Mouse (Mus musculus): ENCODE measurements around the gene Lypd5. TPM values are rescaled to one million over a fixed set of nuclear protein-coding genes. Genes with fewer than 3 reads are reported as not detected.

The Lypd5 gene
- polyA plus RNA-seq, 1 experiment from 2014 or later: not detected

DNA sequence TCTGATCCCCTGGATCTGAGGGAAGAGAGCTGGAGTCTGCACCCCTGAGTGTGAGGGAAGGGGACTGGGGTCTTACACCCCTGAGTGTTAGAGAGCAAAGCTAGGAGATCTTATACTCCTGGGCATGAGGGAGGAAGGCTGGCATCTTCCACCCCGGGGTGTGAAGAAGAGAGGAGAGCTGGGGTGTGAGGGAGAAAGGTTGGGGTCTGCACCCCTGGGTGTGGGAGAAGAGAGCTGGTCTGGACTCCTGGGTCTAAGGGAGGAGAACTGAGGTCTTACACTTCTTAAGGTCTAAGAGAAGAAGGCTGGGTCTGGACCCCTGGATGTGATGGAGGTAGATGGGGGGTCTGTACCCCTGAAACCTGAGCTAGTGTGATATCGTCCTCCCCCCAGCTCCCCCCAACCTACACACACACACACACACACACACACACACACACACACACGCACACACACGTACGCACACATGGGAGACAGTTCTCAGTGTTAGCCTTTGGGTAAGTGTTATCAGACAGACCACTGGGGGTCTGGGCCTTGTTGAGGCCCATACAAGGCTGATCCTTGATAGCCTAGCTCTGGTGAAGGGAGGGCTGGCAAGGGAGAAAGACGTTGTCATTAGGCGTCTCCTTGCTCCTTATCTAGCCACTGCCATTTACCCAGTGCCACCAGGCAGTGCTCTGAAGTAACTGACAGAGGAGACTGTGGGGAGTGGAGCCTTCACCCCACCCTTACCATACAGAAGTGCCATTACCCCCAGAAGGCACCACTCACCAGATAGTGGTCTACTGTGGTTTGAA lies 22.2 kb downstream of the Lypd5 start:
- 74% methylated on average over 7 of the region's 7 CpGs for WGBS
- TF ChIP-seq CTCF (IDR thresholded peaks at IDR 0.05; ENCODE audit: low read depth): no peak
- no peak overlapping the region for H3K4me2 ChIP-seq (ENCODE audit: low read length)

DNA sequence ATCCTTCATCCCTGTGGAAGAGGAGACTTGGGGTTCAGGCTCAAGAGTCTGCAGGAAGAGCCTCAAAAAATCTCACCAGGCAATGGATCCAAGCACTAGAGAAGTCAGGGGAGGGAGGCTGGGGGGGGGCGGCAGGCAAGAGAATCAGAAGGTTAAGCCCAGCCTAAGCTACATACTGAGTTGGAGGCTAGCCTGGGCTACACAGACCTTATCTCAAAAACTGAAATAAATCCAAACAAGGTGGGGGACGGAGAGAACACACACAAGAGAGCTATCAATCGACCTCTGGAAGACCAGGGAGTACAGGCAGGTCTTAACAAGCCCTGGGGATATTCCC lies 22.8 kb downstream of the Lypd5 start:
- Histone ChIP-seq H3K36me3 (ENCODE audit: insufficient read depth, low read length) (no peaks in the 10 kb centered on the region), H3K27ac (no peak overlapping the region), H3K9me3 (replicated peaks; ENCODE audit: low read length) (no peaks in the 10 kb centered on the region), H3K9ac (ENCODE audit: low read depth, low read length) (no peak overlapping the region), H3K27me3 (ENCODE audit: insufficient read depth, low read length) (no peaks in the 10 kb centered on the region), H3K4me1 (replicated peaks; ENCODE audit: insufficient read depth, low read length) (no peaks in the 10 kb centered on the region), H3K4me2 (ENCODE audit: low read length) (no peak overlapping the region), H3K4me3 (replicated peaks; ENCODE audit: low read depth, low read length) (no peak overlapping the region)
- DNase-seq (ENCODE audit: low spot score) (no peak), ATAC-seq (replicated peaks; ENCODE audit: low FRiP score, low read depth) (no peak)
- no peak for TF ChIP-seq CTCF (IDR thresholded peaks at IDR 0.05; ENCODE audit: low read depth)
- 62% methylated on average over 3 of the region's 3 CpGs for WGBS

More for the DNA sequence above, 22.2 kb downstream of the Lypd5 start:
- H3K27ac ChIP-seq: no peak overlapping the region
- H3K4me3 ChIP-seq (replicated peaks; ENCODE audit: low read depth, low read length): 0 out of 2 replicates have a peak overlapping the region, but pooled peaks have one; percentile 1
- DNase-seq (ENCODE audit: low spot score) (no peak), ATAC-seq (replicated peaks; ENCODE audit: low FRiP score, low read depth) (no peak)
- no peak overlapping the region for H3K9ac ChIP-seq (ENCODE audit: low read depth, low read length)
- H3K4me1 ChIP-seq (replicated peaks; ENCODE audit: insufficient read depth, low read length): no peaks in the 10 kb centered on the region
- no peaks in the 10 kb centered on the region for H3K9me3 ChIP-seq (replicated peaks; ENCODE audit: low read length)
- no peaks in the 10 kb centered on the region for H3K36me3 ChIP-seq (ENCODE audit: insufficient read depth, low read length)
- no peaks in the 10 kb centered on the region for H3K27me3 ChIP-seq (ENCODE audit: insufficient read depth, low read length)

DNA sequence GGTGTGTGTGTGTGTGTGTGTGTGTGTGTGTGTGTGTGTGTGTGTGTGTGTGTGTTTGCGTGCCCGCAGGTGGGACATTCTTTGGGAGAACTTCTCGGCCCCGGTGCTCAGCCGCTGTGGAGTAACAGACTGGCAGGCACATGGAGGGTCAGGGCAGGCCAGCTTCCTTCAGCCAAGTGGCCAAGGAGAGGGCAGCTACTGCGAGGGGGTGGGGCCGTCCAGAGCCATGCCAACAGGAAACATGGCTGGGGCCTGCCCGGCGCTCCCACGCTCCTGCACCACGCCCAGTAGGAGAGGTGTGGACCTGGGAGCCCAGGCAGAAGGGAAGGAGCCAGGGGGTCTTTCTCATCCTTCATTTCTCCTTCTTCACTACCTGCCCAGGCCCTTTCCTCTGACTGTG lies 23.3 kb downstream of the Lypd5 start:
- H3K4me2 ChIP-seq (ENCODE audit: low read length): no peak overlapping the region
- 61% methylated on average over 11 of the region's 11 CpGs for WGBS
- H3K4me1 ChIP-seq (replicated peaks; ENCODE audit: insufficient read depth, low read length): peaks cover 5% of the 10 kb centered on the region; the same call in 1 of the 2 replicates
- no peak for TF ChIP-seq CTCF (IDR thresholded peaks at IDR 0.05; ENCODE audit: low read depth)
- H3K9ac ChIP-seq (ENCODE audit: low read depth, low read length): no peak overlapping the region
- no peaks in the 10 kb centered on the region for H3K36me3 ChIP-seq (ENCODE audit: insufficient read depth, low read length)
- no peaks in the 10 kb centered on the region for H3K9me3 ChIP-seq (replicated peaks; ENCODE audit: low read length)
- no peak overlapping the region for H3K27ac ChIP-seq
- DNase-seq (ENCODE audit: low spot score): no peak
- no peak overlapping the region for H3K4me3 ChIP-seq (replicated peaks; ENCODE audit: low read depth, low read length)
- H3K27me3 ChIP-seq (ENCODE audit: insufficient read depth, low read length): no peaks in the 10 kb centered on the region
- no peak for ATAC-seq (replicated peaks; ENCODE audit: low FRiP score, low read depth)

DNA sequence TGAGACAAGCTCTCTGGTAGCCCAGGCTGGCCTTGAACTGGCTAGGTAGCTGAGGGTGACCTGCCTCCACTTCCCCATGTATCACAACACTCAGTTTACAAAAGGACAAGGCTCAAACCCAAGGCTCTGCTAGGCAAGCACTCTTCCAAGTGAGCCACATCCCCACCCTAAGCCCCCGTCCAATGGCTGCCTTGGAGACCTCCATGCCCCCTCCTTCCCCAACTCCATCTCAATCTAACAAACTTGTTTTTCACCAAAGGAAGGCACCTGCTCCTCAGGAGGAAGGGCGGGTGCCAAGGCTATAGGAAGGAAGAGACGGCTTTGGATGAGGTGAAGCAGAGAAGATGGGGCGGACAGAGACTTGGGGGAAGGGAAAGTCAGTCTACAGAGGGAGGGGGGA lies 23.8 kb downstream of the Lypd5 start:
- H3K36me3 ChIP-seq (ENCODE audit: insufficient read depth, low read length): no peaks in the 10 kb centered on the region
- no peaks in the 10 kb centered on the region for H3K9me3 ChIP-seq (replicated peaks; ENCODE audit: low read length)
- no peak overlapping the region for H3K27ac ChIP-seq
- ATAC-seq (replicated peaks; ENCODE audit: low FRiP score, low read depth) (no peak), DNase-seq (ENCODE audit: low spot score) (no peak)
- no peak overlapping the region for H3K4me3 ChIP-seq (replicated peaks; ENCODE audit: low read depth, low read length)
- no peak overlapping the region for H3K9ac ChIP-seq (ENCODE audit: low read depth, low read length)
- no peak for TF ChIP-seq CTCF (IDR thresholded peaks at IDR 0.05; ENCODE audit: low read depth)
- 65% methylated on average over 4 of the region's 4 CpGs for WGBS
- H3K4me2 ChIP-seq (ENCODE audit: low read length): no peak overlapping the region
- H3K27me3 ChIP-seq (ENCODE audit: insufficient read depth, low read length): no peaks in the 10 kb centered on the region
- peaks cover 7% of the 10 kb centered on the region; the same call in 1 of the 2 replicates for H3K4me1 ChIP-seq (replicated peaks; ENCODE audit: insufficient read depth, low read length)

DNA sequence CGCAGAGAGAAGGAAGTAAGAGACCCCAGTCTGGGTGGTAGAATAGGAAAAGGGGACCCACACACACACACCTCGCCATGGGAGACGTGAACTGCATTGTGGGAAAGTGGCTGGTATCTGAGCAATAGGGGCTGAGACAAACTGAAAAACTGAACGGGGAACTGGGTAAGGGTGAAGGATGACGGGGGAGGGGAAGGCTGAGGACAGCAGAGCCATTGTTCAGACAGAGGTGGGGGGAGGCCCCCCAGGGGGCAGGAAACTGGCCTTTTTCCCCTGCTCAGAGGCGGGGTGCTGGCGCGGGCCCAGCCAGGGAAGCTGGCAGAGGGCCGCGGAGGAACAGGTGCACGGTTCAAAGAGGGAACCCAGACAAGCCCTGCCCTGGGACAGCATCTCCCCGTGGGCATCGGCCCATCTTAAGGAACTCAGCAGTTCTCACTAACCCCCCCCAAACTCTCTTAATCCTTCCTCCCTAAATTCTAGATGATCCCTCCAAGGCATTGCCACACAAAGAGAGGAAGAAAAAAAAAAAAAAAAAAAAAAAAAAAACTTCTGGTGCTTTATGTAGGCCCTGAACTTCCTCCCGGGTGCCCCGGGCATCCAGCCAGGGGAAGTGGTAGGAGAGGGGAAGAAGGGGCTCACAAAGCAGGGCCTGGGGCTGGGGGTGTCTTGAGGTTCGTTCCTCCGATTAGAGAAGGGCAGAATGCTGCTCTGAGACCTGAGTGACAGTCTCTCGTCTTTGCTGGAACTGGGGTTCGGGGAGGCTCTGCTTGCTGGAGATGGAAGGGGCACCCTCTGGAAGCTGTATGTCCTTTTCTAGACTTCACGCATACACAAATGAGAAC lies 24.8 kb downstream of the Lypd5 start:
- H3K4me3 ChIP-seq (replicated peaks; ENCODE audit: low read depth, low read length): no peak overlapping the region
- no peak overlapping the region for H3K4me2 ChIP-seq (ENCODE audit: low read length)
- H3K27me3 ChIP-seq (ENCODE audit: insufficient read depth, low read length): no peaks in the 10 kb centered on the region
- H3K9me3 ChIP-seq (replicated peaks; ENCODE audit: low read length): no peaks in the 10 kb centered on the region
- H3K27ac ChIP-seq: peak overlapping the region; percentile 25; the same call in 1 of the 2 replicates
- WGBS: 40% methylated on average over 20 of the region's 20 CpGs
- H3K9ac ChIP-seq (ENCODE audit: low read depth, low read length): no peak overlapping the region
- peaks cover 7% of the 10 kb centered on the region; the same call in 1 of the 2 replicates for H3K4me1 ChIP-seq (replicated peaks; ENCODE audit: insufficient read depth, low read length)
- no peaks in the 10 kb centered on the region for H3K36me3 ChIP-seq (ENCODE audit: insufficient read depth, low read length)
- no peak for DNase-seq (ENCODE audit: low spot score)
- TF ChIP-seq CTCF (IDR thresholded peaks at IDR 0.05; ENCODE audit: low read depth): no peak
- ATAC-seq (replicated peaks; ENCODE audit: low FRiP score, low read depth): no peak

DNA sequence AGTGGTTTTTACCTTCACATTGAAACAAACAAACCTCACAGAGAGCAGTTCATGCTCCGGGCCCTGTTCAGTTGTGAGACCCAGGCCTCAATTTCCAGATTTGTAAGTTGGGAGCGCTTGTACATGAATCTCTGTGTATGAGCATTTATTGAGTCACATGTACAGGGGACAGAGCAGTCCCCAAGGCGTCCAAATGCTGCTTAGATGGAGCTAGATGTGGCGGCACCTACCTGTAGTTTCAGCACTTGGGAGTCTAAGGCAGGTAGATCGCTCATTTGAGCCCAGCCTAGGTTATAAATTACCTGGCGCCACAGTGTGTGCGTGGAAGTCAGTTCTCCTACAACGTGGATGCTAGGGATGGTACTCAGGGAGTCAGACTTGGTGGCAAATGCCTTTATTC lies 27.5 kb downstream of the Lypd5 start:
- H3K27me3 ChIP-seq (ENCODE audit: insufficient read depth, low read length): no peaks in the 10 kb centered on the region
- ATAC-seq (replicated peaks; ENCODE audit: low FRiP score, low read depth) (no peak), DNase-seq (ENCODE audit: low spot score) (no peak)
- no peak overlapping the region for H3K27ac ChIP-seq
- WGBS: 86% methylated on average over 8 of the region's 8 CpGs
- no peaks in the 10 kb centered on the region for H3K36me3 ChIP-seq (ENCODE audit: insufficient read depth, low read length)
- no peak overlapping the region for H3K9ac ChIP-seq (ENCODE audit: low read depth, low read length)
- no peak for TF ChIP-seq CTCF (IDR thresholded peaks at IDR 0.05; ENCODE audit: low read depth)
- no peaks in the 10 kb centered on the region for H3K9me3 ChIP-seq (replicated peaks; ENCODE audit: low read length)
- peaks cover 7% of the 10 kb centered on the region; the same call in 1 of the 2 replicates for H3K4me1 ChIP-seq (replicated peaks; ENCODE audit: insufficient read depth, low read length)
- H3K4me3 ChIP-seq (replicated peaks; ENCODE audit: low read depth, low read length): no peak overlapping the region
- H3K4me2 ChIP-seq (ENCODE audit: low read length): no peak overlapping the region

Data from kidney, postnatal 0 days (tissue).